Mouse (Mus musculus): ENCODE data around the gene Gpr155.

The Gpr155 gene

DNA sequence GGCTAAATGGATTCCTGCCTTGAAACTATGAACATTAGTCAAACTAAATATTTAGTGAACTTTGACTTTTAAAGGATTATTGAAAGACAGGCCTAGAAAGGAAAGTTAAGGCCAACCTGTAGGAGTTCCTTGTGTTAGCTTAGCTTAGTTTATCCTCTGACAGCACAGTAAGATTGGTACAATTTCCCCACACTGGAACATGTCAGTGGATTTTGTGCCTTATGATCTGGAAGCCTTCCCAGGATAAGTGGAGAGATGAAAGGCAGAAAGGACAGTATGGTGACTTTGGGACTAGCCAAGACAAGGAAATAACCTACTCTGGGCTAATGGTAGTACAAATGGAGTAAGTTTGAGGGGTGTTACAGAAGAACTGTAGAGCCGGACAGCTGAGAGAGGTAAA, 1.4 kb upstream of the Gpr155 start:
- in situ Hi-C loops (cut with MboI, MseI): no loop called here

DNA sequence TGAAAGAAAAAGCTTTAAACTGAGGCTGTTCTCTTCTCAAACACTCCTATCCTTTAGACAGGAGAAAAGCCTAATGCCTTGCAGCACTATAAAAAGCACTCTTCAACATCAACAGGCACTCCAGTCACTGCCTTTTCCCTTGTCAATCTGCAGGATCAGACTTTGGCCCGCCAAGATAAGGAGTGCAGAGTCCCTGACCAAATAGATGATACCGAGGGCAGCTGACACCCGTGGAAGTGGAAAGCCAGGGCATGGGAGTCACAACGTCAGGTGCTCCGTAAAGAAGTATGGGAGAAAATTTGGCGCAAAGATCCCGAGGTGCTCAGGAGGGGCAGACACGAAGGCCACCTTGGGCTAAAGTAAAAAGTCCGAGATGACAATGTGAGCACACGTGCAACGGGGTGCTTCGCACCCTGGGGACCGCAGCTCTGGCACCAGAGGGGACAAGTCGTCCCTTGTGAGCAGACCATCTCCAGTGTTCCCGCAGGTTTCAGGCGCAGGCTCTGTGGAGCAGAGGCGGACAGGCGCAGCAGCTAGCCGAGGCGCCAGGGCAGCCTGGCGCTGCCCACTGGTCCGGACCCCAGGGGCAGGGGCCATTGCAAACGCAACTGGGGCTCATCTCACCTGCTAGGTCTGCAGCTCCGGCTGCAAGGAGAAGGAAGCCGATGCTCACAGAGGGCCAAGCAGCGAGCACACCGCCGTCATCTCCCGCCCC, 574 bp downstream of the Gpr155 start:
- in situ Hi-C loops (cut with MboI, MseI): no loop called here

DNA sequence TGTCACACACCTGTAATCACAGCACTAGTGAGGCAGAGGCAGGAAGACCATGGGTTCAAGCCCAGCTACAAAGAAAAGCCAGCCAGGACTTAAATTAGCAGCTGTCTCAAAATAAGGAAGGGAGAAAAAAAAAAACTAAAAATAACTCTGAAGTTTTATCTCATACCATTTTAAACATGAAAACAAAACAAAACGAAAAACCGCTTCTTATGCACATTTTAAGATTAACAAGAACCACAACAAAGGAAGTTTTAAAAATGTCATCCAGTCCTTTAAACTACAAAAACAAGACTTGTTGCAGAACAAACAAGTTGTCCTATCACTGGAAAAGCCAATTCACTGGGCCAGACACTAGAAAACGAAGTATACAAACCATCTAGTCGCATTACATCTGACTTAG, 1.2 kb downstream of the Gpr155 start:
- in situ Hi-C loops (cut with MboI, MseI): no loop called here

DNA sequence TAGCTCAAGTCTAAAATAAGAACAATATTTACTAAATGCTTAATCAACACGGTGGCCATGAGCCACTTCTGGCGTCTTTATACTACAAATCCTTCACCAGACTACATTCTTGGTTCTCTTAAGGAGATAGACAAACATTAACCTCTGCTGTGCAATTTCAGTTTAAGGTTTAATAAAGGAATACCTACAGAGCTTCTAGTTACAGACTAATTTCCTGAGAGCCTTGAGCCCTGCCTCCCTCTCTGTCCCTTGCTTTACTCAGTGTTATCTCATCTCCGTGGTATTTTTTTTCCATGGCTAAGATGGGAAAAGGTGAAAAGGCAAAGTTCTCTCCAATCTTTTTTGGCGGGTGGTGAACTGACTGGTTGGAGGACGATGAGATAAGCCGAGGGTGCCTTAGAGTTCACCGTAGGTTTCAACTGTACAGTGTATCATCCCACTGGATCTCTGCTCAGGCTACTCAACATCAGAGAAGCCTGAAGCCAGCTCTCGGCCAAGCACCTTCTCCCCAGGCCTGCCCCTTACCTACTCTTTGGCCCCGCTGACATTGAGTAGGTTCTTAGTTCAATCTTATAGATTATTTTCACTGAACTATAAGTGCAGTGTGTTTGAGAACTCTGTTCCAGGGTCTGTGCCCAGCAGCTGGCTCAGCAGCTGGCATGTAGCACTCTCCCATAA, 5.9 kb downstream of the Gpr155 start:
- in situ Hi-C loops (cut with MboI, MseI): no loop called here

DNA sequence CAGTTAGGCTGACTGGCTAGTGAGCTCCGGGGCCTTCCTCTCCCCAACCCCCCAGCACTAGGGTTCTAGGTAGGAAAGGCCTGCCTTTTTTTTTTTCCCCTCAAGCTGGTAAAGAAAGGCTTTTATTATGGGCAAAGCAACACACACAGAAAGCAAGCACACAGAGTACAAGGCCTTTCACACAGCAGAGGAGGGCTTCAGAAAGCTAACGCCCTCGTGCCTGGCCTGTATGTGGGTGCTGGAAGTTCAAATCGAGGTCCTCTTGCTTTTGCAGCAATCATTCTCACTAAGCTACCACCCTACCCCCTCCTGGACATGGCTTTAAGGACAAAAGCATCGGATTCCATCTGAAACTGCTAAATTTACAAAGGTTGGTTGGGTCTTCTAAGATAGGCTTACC, 6.7 kb downstream of the Gpr155 start:
- in situ Hi-C loops (cut with MboI, MseI): no loop called here

DNA sequence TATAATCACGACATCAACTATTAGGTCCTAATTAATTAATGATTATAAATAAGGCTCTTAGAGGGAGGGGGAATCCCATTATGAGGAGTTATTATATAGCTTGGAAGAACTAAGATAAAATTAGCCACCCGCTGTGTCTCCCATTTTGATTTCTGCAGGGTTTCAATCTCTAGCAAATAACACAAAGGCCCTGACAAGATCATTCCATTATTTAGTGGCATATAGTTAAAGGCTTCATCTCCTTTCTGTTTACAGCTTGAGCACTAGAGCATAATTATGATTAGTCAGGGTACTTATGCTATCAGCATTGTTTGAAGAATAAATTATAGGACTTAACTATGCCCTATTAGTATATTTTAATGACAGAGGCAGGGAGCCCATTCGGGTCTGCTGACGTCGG, 8.0 kb downstream of the Gpr155 start:
- in situ Hi-C loops (cut with MboI, MseI): no loop called here

DNA sequence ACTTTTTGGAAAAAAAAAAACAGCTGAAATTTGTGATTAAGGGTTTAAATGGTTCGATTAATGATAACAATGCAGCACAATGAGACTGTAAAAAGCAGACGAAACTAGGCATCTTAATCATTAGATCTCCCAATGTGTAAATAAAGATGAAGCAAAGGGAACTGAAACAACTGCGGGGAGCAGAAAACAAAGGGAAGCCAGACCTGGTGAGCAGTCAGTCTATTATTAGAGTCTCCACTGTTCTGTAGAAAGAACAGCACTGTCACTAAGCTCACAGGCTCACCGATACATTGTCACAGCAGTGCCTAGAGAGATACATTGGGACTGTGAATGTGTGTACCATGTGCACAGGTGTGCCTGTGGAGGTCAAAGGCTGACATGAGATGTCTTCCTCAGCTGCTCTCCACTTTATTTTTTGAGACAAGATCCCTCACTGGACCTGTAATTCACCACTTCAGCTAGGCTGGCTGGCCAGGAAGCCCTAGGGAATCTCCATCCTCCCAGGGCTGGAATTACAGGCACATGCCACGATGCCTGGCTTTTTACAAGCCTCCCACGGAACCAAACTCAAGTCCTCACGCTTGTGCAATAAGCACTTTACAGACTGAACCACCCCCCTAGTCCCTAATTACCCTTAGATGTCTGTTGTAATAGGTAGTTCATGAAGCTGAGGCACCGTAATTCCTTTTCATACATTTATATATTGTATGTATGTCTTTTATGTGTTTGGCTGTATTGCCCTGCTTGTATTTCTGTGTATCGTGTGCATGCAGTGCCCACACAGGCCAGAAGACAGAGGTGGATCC, 14.6 kb downstream of the Gpr155 start:
- in situ Hi-C loops (cut with MboI, MseI): no loop called here

DNA sequence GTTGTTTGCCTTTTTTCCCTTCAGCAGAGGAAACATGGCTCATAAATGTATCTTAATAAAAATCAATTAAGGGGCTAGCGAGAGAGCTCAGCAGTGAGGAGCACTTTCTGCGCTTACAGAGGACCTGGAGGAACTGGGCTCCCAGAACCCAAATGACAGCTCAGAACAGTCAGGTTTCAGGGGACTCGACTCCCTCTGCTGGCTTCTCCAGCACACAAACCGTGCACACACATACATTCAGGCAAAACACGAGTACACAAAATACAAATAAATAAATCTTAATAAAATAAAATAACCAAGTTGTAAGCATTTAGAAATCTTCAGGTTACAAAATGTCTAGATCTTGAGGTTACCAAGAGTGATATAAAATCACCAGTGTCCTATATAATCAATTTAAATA, 22.9 kb downstream of the Gpr155 start:
- in situ Hi-C loops (cut with MboI, MseI): no loop called here

DNA sequence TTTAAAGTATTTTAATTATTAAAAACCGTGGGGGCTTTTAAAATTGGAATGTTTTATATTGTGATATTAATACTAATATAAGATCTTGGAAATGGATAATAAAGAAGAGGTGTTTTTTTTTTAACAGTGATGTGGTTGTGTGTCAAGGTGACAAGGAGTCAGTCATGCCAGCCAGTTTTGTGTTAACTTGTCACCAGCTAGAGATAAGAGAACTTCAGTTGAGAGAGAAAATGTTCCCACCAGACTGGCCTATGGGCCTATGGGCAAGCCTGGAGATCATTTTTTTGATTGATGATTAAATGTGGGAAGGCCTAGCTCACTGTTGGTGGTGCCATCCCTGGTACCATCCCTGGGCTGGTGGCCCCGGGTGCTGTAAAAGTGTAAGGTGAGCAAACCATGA, 25.8 kb downstream of the Gpr155 start:
- in situ Hi-C loops (cut with MboI, MseI): no loop called here

DNA sequence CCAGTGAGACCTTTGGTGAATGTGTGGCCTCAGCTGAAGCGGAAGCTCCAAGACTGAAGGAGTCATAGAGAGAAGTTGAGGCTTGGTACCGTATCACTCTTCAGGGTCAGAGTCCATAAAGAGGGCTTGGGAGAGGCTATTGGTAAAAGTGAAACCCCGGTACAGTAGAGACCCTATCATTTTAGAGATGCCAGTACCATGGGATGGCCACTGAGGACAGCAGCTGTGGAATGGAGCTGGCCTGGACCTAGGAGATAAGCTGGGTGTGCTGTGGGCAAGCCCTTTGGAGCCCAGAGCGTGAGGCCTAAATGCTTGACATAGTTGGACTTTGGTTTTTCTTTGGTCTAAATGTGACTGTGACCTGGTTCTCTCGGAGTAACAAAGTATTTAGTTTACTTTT, 26.4 kb downstream of the Gpr155 start:
- in situ Hi-C loops (cut with MboI, MseI): no loop called here

DNA sequence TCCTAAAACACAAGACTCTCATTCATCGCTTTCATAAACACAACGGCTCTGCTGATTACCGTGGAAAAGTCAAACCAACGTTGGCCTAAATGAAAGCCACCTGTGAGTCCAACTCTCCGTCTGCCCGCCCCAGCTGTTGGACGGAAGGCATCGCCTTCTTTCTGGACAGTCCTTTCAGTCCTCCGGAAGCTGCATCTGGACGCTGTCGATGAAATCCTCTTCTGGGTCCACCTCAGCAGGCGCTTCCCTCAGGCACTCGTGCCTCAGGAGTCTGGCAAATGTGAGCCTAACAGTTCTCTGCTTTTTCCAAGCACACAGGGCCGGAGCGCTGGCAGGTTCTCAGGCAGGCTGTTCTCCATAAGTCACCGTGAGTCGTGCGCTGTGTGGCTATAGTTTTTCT, 29.4 kb downstream of the Gpr155 start:
- in situ Hi-C loops (cut with MboI, MseI): no loop called here

DNA sequence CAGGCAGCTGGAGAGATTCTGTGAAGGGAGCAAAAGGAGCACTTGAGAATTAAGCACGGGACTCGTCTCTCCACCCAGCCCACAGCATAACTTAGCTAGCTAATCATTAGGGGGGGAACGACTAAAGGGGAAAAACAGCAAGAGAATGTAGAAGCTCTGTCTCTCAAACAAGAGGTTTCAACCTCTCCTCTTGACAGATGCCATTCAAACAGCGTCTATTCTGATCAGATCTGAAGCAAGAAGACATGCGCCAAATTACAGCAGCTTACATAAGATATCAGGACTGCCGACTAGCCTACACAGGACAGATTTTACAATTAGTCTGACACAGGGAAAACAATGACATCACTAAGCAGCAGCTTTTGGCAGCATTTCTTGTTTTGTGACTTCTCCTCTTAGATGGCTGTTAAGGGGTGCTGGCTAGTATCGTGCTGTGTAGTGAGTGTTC, 34.4 kb downstream of the Gpr155 start:
- in situ Hi-C loops (cut with MboI, MseI): no loop called here

DNA sequence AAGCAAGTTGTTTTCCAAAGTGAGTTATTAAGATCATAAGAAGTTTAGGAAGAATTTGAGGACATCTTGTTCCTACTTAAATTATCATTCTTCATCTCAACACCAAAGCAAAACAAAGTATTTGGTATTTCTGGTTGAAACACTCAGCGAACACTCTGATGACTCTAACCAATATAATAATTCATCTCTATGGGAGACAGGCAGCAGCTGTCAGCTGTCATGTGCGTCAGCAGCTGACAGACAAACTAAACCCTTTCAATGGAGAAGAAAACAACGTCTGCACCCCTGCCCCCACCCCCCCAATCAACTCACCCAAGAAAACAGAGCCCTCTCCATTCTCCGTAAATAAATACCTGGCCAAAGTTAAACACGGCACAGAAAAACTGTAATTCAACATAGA, 34.9 kb downstream of the Gpr155 start:
- in situ Hi-C loops (cut with MboI, MseI): no loop called here

DNA sequence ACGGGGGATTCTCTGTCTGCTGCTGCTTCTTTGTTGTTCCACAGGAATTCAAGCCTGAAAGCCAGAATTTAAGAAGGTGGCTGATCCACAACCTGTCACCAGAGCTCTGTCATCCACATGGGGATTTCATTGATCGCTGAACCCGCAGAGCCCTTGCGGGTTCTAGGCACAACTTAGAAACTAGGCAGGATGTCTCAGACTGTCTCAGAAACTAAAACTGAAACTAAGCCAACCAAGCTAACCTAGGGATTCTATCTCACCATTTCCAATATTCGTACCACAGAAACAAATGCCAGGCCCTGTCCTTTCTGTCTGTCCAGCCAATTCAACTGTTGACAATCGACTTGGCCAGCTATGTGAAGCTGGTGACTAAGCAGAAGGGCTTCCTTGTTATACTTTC, 38.2 kb downstream of the Gpr155 start:
- in situ Hi-C loops (cut with MboI, MseI): no loop called here

DNA sequence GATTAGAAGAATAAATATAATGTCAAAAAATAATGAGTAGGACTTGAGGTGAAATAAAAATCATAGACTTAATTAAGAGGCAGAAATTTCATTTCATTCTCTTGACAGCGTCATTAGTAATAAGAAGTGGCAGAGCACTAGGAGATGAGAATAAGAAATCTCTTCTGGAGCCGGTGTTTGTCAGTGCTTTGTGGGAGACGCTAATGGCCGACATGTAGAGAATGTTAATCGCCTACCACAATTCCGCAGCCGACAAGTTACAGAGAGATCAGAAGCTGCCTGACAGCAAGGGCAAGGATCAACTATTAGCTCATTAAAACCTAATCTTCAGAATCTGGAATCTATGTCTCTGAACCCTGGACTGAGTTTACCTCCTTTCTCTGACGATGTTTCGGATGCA, 38.6 kb downstream of the Gpr155 start:
- in situ Hi-C loops (cut with MboI, MseI): no loop called here

DNA sequence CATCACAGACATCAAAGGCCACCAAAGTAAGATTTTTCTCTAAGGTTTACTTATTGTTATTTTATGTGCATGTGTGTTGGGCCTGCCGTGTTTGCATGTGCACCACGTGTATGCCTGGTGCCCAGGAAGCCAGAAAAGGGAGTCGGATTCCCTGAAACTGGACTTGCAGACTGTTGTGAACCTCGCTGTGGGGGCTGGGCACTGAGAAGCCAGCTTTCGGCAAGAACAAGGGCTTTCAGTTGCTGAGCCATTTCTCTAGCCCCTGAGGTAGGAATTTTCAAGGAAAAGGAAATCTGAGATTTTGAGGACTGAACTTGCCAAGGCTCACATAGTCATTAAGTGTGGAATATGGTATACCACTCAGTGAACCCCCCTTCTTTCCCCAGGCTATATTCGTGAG, 39.2 kb downstream of the Gpr155 start:
- in situ Hi-C loops (cut with MboI, MseI): no loop called here

DNA sequence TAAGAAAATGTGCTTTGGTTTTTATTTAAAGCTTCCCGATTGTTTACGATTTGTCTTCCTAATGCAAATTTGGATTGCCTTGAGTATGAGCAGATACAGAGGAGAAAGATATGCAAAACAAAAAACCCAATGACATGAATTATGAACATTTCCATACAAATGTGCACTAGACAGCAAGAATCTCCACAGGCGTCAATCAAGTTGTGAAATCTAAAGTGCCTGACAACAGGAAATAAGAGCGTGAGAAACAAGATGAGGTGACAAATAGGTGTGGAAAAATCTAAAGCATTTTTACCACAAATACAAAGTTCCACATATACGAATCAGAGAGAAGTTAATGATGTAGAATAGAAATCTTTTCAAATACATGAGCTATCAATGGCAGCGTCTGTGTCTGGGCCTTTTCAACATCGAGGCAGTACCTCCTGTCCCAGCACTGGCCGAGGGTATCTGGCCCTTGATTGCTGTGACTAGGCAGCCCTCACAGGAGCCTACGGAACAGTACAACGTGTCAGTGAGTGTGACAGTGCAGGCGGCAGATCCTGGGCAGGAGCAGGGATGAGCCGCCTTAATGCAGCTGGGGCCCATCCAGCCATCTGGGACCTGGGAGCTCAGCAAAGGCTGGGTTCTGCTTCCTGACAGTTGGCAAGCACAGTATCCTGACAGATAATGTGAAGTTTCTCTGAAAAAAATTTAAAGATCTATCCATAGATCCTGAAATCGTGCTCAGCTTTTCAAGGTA, 39.9 kb downstream of the Gpr155 start:
- in situ Hi-C loops (cut with MboI, MseI): no loop called here

DNA sequence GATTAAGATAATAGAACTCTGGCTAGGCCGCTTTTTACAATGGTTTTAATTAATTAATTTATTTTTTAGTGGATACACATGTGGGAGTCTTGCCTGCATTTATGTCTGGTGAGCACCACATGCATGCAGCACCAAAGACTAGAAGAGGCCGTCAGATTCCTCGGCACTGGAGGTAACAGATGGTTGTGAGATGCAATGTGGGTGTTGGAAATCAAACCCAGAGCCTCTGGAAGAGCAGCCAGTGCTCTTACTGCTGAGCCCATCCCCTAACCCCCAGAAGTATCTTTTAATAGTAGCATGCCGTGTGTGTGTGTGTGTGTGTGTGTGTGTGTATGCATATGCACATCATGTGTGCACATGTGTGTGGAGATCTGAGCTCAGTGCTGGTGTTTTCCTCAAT, 41.2 kb downstream of the Gpr155 start:
- in situ Hi-C loops (cut with MboI, MseI): no loop called here

DNA sequence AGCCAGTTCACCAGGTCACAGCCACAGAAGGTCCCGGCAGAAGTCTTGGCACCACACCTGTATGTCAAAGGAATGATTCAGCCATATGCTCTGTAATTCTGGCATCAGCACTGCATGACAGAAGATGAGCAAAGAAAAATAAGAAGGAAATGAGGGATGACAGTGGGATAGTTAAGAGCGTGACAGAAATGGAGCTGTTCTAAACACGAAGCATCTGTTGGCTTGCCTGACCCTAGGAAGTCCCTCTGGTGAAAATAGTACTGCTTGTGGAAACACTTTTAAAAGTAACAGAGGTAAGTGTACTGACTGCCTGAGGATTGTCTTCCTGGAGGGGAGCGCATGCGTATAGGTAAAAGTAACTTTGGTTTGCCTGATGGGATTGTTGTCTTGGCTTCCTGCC, 42.7 kb downstream of the Gpr155 start:
- in situ Hi-C loops (cut with MboI, MseI): no loop called here

DNA sequence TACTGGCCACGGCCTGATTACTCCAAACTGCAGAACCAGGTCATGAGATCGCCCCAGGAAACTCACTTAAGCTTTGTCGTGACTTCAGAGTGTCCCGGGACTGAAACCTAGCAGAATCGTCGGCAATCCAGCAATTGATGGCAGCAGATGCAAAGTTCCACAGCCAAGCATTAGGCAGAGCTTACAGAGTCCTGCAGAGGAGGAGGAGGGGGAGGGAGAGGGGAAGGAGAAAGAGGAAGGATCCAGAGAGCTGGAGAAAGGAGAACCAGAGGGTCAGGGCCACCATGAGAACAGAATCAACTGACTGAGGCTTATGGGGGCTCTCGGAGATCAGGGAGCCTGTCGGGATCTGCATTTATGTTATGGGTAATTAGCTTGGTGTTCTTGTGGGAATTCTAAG, 48.0 kb downstream of the Gpr155 start:
- in situ Hi-C loops (cut with MboI, MseI): no loop called here

DNA sequence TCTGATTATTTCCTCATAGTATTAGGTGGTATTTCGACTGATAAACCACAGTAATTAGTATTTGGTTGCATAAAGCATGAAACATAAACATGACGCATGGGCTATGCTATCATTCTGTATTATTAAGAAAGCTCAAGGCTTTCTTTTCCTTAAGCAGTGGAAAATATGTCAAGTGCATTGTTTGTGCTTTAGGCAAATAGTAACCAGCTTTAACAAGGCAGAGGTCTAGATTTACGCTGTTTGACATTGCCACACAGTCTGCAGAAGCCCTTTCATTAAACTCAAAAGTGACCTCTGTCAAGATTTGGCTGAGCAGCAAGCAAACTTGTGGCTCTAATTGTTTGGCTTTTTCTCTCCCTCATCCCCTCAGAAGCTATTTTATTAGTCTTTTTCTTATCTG, 50.4 kb downstream of the Gpr155 start:
- in situ Hi-C loops (cut with MboI, MseI): no loop called here

DNA sequence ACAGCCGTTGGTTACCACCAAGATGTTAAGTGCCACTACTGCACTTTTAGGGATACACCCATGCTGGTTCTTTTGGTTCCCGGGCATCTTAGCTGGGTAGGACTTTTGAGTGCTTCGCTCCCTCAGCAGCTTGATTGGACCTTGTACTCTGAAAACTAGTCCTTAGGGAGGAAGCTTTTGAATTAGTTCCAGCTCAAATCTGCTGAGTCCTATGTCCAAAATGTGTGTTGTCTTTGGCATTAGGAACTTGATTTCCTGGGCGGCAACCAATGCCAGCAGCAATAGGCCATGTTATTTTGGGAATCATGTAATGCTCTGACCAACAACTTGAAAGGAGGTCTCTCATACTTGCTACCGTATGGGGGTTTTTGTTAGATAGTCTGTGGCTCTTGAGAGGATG, 60.5 kb downstream of the Gpr155 start:
- in situ Hi-C loops (cut with MboI, MseI): no loop called here
